Mouse (Mus musculus) frontal cortex, postnatal 25 days (tissue): ENCODE results near the gene Madd.

Experiments used
- DNase-seq, 2 experiments: peaks; one replicate each; pipeline ENCODE4 v3.0.0; 2022; ENCODE audit warnings: low spot score in 2 of 2

Madd gene

GRCm38 (mm10) chr2:91097015-91097414, 86.6 kb downstream of the Madd start:
- no peak for DNase-seq

- DNase-seq, result no peak
Observed at GRCm38 (mm10) chr2:91096524-91096923, 87.1 kb downstream of the Madd start.

- DNase-seq, result no peak
Observed at GRCm38 (mm10) chr2:91090827-91091226, 92.8 kb downstream of the Madd start.

GRCm38 (mm10) chr2:91090208-91090607, 93.4 kb downstream of the Madd start:
- DNase-seq, result peak in 1 of 2 experiments; percentile 23

GRCm38 (mm10) chr2:91088987-91089386, 94.7 kb downstream of the Madd start:
- DNase-seq, result no peak

GRCm38 (mm10) chr2:91087453-91087852, 96.2 kb downstream of the Madd start:
- no peak for DNase-seq
